Mouse (Mus musculus) E14TG2a.4 (cell line): ENCODE data around the gene Tceal7.
"Not testable (repeated sequence)": the region's sequence is repeated elsewhere in the genome, so short reads cannot be mapped to it uniquely, and the experiment has no call there.

Experiments used
- H3K27me3 ChIP-seq: 2 replicates; pipeline ENCODE4 v1.6.1; 2014; ENCODE audit warnings: low read length, control low read depth; ENCODE audit not compliant: insufficient read depth
- H3K36me3 ChIP-seq: 2 replicates; pipeline ENCODE4 v1.6.1; 2014; ENCODE audit warnings: low read length, control low read depth; ENCODE audit not compliant: insufficient read depth
- H3K4me1 ChIP-seq: replicated peaks from 2 replicates; pipeline ENCODE4 v1.6.1; 2014; ENCODE audit warnings: low read depth, low read length, control low read depth
- H3K4me3 ChIP-seq: replicated peaks from 2 replicates; pipeline ENCODE4 v1.5.1; 2014; ENCODE audit warnings: mild to moderate bottlenecking, low read length
- H3K9me3 ChIP-seq: 2 replicates; pipeline ENCODE4 v1.6.1; 2014; ENCODE audit warnings: low read length, control low read depth
- CTCF ChIP-seq: conservative IDR thresholded peaks from 2 replicates; pipeline ENCODE4 v1.5.1; 2014; ENCODE audit warnings: low read length
- NANOG ChIP-seq: IDR thresholded peaks from 2 replicates; pipeline ENCODE4 v1.6.1; 2014; ENCODE audit warnings: borderline replicate concordance, low read length, mixed read lengths
- POU5F1 ChIP-seq: IDR thresholded peaks from 2 replicates; pipeline ENCODE4 v1.6.1; 2014; ENCODE audit warnings: low read length, borderline replicate concordance

Gene Tceal7

DNA sequence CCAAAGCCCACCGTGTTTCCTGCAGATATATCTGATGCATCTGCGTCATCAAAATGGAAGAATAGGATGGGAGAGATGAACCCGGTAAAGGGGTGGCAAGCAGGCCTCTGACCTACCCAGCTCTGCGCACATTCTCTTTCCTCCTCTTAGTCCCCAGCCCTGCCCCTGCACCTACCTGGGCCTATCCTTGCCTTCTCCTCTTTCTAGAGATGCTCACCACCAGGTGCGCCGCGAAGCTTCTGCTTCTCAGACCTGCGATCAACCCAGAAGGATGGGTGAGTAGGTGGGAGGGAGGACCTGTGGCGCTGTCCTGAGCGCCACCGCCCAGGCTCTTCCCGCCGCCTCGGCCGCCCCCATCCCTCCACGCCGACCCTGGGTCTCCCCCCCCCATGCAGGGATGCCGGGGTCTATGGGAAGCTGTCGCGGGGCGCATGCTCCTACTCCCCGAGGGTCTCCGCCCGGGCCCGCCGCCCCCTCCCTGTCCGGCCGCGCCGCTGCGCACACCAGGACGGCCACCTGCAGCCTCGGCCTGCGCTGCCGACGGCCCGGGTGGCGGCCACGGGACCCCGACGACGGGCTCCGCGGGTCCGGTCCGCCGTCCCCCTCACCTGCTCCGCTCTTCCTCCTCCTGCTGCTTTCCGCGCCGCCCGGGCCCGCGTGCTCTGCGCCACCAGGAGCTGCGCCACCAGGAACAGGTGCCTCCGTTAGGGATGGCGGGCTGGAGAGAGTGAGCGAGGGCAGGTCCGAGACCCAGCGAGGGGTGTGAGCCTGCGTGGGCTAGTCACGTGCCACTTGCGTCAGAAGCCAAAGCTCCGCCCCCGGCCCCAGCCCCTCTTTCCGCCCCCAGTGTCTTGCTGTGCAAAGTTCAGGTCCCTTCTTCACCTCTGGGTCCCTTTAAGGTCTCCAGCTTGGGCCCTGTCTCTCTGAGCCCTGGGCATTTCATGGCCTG, at the start of gene Tceal7, which contains the start of gene Bex1:
Gene Tceal7, plus strand, starts transcription at position 51 of the 949 bp plus-strand sequence.
Gene Bex1, minus strand, starts transcription at position 785 of the 949 bp plus-strand sequence.
- Histone ChIP-seq H3K4me1 (peaks cover 10% of the 10 kb centered on the region), H3K4me3 (peak within 1 kb of the TSS; percentile 76)
- not testable (repeated sequence) for H3K9me3 ChIP-seq, H3K27me3 ChIP-seq, H3K36me3 ChIP-seq

DNA sequence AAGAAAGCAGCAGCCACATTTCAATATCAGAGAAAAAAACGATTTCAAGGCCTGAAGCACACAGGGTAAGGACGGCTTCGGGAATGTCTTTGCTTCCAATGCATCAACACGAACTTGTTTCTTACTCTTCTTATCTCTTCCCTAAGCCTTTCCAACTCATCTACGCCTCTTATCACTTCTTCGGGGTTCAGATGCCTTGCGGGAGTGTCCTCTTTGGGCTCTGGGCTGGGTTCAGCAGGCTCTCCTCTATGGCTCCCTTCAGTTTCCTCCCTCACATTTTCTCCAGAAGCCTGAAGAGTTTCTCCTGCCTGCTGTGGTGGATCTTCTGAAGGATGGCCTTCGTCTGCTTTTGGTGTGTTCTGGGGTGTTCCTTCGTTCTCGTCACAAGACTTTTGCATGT, 44.0 kb upstream of the Tceal7 start:
- peaks cover 11% of the 10 kb centered on the region; the same call in 1 of the 2 replicates for H3K36me3 ChIP-seq
- no peaks in the 10 kb centered on the region for H3K9me3 ChIP-seq
- H3K27me3 ChIP-seq = no peaks in the 10 kb centered on the region
- peaks cover 17% of the 10 kb centered on the region for H3K4me1 ChIP-seq
- no peak for TF ChIP-seq NANOG
- no peak for TF ChIP-seq POU5F1
- TF ChIP-seq CTCF = no peak
- H3K4me3 ChIP-seq = peak overlapping the region; percentile 70

DNA sequence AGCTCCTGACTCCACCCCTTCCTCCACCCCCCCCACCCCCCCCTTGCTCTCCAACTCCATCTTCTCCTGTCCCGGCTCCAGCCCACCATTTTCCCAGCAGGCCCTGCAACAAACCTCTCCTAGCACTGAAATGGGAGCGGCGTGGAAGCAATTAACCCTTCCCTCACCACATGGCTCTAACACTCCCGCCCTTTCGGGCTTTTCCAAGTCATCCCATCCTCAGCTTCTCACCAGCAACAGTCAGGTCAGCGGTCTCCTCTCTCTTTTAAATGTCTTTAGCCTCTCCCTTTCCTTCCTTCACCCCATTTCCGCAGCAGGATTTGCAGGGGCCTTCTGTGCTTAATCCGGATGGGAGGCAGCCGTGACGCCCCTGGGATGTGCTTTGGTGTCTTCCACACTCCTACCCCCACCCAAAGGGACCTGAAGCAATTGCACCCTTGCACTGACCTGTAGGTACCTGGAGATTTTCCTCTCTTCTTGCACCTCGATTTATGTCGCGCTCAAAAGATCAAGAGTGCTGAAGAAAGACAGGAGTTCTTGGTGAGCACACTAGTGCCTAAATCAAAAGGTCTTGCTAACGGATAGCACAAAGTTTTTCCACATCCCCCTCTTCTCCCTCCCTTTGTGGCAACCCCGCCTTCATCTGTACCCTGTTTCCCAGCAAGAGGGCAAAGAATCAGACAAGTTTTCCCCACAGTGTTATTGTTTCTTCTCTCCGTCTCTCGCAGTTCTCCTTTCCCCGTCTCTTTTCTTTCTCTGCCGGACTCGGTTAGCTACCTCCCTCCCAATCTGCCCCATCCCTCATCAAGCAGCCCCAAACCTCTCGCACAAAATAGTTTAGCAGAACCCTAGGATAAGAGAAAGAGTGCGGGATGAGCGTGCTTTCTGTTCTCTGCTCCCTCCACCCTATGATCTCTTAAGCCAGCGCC, 43.1 kb upstream of the Tceal7 start:
- H3K27me3 ChIP-seq = no peaks in the 10 kb centered on the region
- H3K4me1 ChIP-seq = peaks cover 22% of the 10 kb centered on the region
- no peaks in the 10 kb centered on the region for H3K9me3 ChIP-seq
- TF ChIP-seq POU5F1 (no peak), CTCF (no peak), NANOG (no peak)
- peaks cover 11% of the 10 kb centered on the region; the same call in 1 of the 2 replicates for H3K36me3 ChIP-seq
- peak overlapping the region; percentile 86 for H3K4me3 ChIP-seq

DNA sequence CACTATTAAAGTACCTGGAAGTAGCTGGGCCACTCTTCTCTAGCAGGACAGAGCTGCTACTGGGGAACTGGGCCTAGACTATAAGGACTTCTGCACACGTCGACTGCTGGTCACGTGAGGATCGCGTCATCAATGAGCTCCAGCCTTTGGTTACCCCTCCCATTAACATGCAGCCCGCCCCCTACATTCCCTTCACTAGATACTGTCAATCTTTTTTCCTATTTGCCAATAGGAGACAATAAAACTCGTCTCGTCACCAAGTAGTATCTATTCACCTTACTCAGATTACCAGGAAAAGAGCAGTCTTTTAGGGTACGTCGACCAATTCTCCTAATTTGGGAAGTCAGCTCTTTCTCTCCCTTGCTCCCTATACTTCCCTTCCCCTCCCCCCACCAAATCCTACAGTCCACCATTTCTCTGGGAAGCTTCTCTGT, 42.4 kb upstream of the Tceal7 start, which contains the start of gene Tceal8:
Gene Tceal8, minus strand, starts transcription at position 225 of the 434 bp plus-strand sequence.
- TF ChIP-seq CTCF = no peak
- no peak for TF ChIP-seq NANOG
- TF ChIP-seq POU5F1 = no peak
- Histone ChIP-seq H3K36me3 (peaks cover 11% of the 10 kb centered on the region; the same call in 1 of the 2 replicates), H3K27me3 (no peaks in the 10 kb centered on the region), H3K9me3 (no peaks in the 10 kb centered on the region), H3K4me1 (peaks cover 27% of the 10 kb centered on the region), H3K4me3 (peak within 1 kb of the TSS; percentile 86)

DNA sequence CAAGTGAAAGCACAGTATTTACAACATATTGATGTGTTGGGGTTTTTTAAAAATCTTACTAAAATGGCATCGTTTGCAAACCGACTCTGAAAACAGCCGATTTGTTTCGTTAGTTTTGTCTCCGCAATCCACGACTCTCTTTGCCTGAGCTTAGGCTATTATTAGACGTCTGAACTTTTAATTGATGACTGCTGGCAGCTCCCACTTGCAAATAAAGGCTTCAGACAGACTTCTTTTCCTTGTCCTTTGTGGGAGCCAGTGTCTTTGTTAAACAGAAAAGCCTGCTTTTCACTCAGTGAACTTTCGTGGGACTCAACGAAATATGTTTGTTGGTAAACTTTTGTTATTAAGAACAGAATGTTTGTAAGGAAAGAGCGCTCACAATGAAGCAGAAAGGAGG, 41.8 kb upstream of the Tceal7 start:
- Histone ChIP-seq H3K27me3 (no peaks in the 10 kb centered on the region), H3K9me3 (no peaks in the 10 kb centered on the region), H3K36me3 (peaks cover 11% of the 10 kb centered on the region; the same call in 1 of the 2 replicates), H3K4me1 (peaks cover 27% of the 10 kb centered on the region), H3K4me3 (peak overlapping the region; percentile 86)
- TF ChIP-seq NANOG = no peak
- TF ChIP-seq POU5F1 = no peak
- TF ChIP-seq CTCF = no peak

DNA sequence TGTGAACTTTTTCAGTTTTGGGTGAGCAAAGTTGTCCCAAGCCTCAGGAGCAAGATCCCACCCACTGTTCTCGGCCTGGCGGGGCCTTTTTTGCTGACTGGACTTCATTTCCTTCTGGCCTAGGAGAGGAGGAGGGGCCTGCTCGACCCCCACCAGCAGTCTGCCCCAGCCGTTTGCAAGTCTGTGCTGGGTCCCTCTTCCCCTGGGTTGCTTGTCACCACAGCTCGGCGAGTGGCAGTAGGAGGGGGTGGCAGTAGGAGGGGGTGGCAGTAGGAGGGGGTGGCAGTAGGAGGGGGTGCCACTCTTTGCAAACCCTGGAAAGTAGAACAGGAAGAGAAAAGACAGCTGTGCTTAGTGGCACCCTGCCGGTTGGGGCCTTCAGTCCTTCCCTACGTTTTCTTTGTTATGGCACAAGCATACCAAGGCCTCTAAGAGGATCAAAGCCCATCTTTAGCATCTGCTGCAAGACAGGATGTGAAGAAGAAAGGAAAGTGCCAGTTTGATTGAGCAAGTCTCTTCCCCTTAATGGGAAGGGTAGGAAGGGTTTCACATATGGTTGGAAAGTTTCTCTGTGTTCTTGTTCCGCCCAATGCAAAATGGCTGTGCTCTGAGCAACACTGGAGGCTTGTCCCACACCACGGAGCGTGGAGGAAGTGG, 33.6 kb upstream of the Tceal7 start:
- Histone ChIP-seq H3K36me3 (no peaks in the 10 kb centered on the region), H3K9me3 (no peaks in the 10 kb centered on the region), H3K27me3 (no peaks in the 10 kb centered on the region), H3K4me1 (peaks cover 15% of the 10 kb centered on the region), H3K4me3 (peak overlapping the region; percentile 29; the same call in 1 of the 2 replicates)
- TF ChIP-seq NANOG (no peak), POU5F1 (no peak), CTCF (no peak)

DNA sequence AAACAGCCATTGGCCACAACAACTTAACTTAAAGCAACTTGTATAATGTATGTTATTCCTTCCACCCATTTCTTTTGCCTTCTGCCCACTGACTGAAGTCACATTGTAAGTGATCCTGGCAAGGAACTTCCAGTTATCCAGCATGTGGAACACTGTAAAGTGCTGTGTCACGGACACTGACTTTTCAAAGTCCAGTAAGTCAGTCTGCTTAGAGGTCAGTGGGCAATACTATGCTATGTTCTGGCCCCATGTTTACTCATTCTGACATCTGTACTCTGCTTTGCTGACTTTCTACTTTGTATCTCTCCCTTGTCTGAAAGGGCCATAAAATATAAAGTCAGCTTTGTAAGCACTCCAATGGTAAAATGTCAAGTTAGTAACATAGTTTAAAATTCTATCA, 31.5 kb upstream of the Tceal7 start:
- Histone ChIP-seq H3K9me3 (no peaks in the 10 kb centered on the region), H3K27me3 (no peaks in the 10 kb centered on the region), H3K36me3 (no peaks in the 10 kb centered on the region), H3K4me3 (no peak overlapping the region), H3K4me1 (peaks cover 7% of the 10 kb centered on the region; the same call in 1 of the 2 replicates)
- no peak for TF ChIP-seq NANOG
- no peak for TF ChIP-seq CTCF
- TF ChIP-seq POU5F1 = no peak
